Mouse (Mus musculus): ENCODE measurements around the gene Thnsl2.

GRCm38 (mm10) chr6:71135031-71135430 is 9.2 kb downstream of the Thnsl2 start:
- TF ChIP-seq CTCF (IDR thresholded peaks at IDR 0.05; ENCODE audit: borderline replicate concordance, insufficient read depth, low read depth, low read length) (no peak), POLR2A (IDR thresholded peaks at IDR 0.05; ENCODE audit: borderline replicate concordance, insufficient read depth, low read length) (no peak)
